Mouse (Mus musculus) cerebellum, postnatal 36 days (tissue): Measurements from ENCODE around the gene 1700019N19Rik.
A peak's percentile ranks its signal among the peaks of the same experiment; 100 is the strongest.

Experiments
- DNase-seq, 2 experiments: peaks; one replicate each; pipeline ENCODE4 v3.0.0; 2021 to 2022; ENCODE audit warnings: mixed read lengths in 2 of 2

1700019N19Rik gene

GRCm38 (mm10) chr19:58794284-58794683 is at the start of gene 1700019N19Rik:
TSS of gene 1700019N19Rik (minus strand) at chr19:58794461.
- DNase-seq: no peak

- DNase-seq: no peak
Observed at GRCm38 (mm10) chr19:58843606-58844005, 49.3 kb upstream of the 1700019N19Rik start.

DNA sequence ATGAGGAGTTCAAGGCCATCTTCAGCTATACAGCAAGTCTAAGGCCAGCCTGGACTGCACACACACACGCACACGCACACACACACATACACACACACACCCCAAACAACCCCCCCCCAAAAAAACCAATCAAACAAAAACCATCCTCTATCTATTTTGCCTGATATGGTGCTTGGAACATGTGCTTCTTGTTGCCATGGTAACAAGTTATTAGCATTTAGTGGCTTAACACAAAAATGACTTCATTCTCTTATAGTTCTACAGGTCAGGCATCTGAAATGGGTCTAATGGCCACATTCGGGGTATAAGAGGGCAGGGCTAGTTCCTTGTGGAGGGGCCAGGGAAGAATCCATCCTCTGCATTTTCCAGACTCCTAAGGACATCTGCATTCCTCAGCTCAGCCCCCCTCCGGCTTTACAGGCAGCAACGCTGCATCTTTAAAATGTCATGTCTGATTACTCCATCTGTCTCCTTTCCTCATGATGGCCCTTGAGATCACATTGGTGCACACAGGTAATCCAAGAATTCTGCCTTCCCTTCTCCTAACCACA is 46.5 kb upstream of the 1700019N19Rik start:
- DNase-seq: no peak

DNA sequence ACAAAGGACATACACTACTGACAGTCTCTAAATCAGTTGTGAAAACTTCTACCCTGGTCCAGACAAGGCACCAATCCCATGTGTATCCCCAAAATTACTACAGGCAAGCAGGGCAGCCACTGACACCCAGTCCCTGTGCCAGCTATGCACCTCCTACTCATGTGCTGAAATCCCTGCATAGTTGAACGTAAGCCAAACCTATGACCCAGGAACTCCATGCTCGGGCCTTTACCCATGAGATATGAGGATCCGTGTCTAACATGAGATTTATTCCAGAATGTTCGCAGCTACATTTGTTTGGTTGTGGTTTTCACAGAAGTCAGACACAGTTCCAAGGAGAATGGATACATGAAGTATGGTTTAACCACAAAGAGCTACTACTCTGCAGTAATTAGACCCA is 45.5 kb upstream of the 1700019N19Rik start:
- DNase-seq: no peak

DNA sequence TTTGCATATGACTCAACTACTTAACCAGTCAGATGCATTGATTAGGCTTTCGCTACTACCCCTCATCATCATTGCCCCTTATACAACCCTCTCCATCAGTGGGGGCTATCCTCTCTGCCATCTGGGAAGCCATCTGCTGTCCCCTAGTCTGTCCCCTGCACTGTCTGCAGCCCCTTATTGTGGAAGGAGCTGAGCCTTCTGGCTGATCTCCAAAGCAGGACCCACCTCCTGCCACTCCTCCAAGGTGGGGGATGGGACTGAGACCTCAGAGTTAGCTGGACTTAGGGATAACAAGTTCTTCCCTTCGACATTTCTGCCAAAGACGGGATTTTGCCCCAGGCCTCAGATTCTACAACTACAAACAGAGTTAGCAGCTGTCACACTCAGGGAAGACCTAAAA is 45.1 kb upstream of the 1700019N19Rik start:
- DNase-seq: no peak

DNA sequence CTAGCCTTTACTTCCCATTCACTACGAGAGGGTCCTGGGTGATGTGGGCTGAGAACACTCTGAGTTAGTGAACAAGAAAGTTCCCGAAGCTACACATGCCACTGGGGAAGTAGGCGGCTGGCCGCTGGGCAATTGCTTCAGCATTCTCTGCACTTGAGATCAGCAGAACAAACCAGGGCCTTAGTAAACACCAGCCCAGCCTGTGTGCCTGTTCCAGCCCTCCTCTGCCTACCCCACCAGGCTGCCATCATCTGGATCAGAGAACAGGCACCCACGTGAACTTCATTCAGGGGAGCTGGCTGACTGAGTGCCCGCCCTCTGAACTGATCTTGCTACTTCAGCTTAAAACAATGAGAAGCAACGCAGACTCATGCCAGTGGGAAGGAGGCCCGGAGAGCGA is 44.4 kb upstream of the 1700019N19Rik start:
- no peak for DNase-seq

- no peak for DNase-seq
Observed at GRCm38 (mm10) chr19:58833639-58834180, 39.4 kb upstream of the 1700019N19Rik start.

- DNase-seq: no peak
Observed at GRCm38 (mm10) chr19:58832988-58833387, 38.7 kb upstream of the 1700019N19Rik start.

DNA sequence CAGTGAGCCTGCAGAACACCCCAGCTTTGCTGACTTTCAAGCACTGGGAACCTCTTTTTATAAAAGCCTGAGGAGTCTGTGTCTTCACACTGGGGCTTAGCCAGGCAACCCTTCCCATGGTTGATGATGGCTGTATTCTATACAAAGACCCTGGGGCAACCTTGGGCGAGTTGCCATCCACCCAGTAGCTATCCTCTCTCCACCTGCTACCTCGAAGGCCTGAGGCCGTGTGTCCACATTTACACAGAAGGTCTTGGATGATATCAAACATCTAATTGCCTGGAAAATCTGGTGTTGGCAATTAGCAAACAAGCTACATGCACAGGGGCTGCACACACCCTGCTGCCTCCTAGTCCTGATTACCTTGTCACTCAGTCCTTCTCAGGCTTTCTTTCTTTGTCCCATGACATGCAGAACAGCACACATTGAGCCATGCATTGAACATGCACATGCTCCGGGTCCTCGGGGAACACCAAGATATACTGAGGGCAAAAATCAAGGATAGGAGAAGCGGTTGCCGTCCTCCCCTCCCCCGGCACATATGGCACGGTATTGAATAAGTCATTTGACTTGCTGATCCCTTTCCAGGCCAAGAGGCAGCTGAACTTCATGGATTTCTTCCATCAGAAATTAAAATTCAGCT is 37.1 kb upstream of the 1700019N19Rik start:
- DNase-seq: peak; percentile 36 to 37

DNA sequence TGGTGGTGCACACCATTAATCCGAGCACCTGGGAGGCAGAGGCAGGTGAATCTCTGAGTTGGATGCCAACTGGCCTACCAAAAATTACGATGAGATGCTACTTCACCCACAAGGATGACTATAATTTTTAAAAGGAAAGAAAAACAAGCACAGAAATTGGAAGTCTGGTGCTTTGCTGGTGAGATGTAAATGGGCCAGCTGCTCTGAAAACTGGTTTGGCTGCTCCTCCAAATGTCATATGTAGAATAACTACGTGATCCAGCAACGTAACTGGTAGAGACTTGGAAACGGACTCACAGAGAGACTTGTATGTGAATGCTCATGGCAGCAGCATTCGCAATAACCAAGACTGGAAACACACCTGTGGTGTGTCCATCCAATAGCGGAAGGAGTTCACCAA is 35.9 kb upstream of the 1700019N19Rik start:
- DNase-seq: no peak

GRCm38 (mm10) chr19:58829575-58829974 is 35.3 kb upstream of the 1700019N19Rik start:
- DNase-seq: peak; percentile 67 to 68

DNA sequence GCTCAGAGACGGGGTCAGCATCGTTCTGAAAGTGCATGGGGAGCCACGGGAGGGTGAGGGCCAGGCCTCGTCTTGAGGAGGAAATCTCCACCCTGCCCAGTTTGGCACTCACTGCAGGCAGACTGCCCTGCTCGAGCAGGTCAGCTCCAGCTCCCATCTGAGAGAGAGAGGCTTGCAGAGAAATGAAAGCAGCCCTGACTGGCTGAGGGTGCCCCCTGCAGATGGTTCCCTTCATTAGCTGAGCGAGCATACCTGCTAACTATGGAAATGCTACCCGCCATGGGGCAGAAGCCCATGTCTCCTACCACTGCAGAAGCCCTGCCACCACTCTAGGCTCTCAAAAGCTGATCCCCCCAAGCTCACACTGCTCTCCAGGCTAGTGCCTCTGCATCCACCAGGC is 33.4 kb upstream of the 1700019N19Rik start:
- no peak for DNase-seq

- DNase-seq: no peak
Observed at GRCm38 (mm10) chr19:58824316-58824715, 30.1 kb upstream of the 1700019N19Rik start.

GRCm38 (mm10) chr19:58823301-58823700 is 29.0 kb upstream of the 1700019N19Rik start:
- DNase-seq: peak in 1 of 2 experiments; percentile 24

DNA sequence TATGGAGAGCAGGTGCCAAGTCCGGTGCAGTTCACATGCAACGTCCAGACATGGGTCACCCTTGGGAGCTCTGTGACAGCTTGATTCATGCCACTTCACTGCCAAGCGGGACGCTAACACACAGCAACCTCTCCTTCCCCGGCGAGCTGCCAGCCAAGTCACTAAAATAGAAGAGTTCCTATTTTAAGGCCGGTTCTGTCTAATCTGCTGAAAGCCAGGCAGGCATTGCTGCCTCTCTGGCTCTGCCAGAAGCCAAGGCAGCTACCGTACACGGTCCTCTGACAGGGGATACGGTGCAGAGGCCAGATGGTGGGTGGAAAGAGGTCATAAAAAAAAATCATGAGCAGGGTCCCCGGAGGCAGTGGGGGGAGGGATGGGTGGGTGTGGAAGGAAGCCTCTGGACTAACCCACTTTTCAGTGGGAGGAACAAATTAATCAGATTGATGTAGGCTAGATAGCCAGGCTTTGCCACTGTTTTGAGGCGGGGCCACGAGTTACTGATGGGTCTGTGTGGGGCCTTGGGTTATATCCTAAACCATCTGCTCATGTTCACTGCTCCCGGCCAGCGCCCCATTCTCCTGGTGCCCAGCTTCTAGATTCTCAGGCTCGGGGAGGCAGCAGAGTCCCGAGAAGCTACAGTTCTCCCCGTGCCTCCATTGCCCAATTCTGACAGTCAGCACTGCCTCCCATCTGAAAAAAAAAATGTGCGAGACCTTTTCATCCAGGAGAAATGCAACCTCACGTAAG is 28.4 kb upstream of the 1700019N19Rik start:
- peak; percentile 95 to 97 for DNase-seq

GRCm38 (mm10) chr19:58818571-58819415 is 24.5 kb upstream of the 1700019N19Rik start:
- DNase-seq: no peak

GRCm38 (mm10) chr19:58817398-58817797 is 23.1 kb upstream of the 1700019N19Rik start:
- no peak for DNase-seq

- no peak for DNase-seq
Observed at GRCm38 (mm10) chr19:58816453-58817041, 22.3 kb upstream of the 1700019N19Rik start.

DNA sequence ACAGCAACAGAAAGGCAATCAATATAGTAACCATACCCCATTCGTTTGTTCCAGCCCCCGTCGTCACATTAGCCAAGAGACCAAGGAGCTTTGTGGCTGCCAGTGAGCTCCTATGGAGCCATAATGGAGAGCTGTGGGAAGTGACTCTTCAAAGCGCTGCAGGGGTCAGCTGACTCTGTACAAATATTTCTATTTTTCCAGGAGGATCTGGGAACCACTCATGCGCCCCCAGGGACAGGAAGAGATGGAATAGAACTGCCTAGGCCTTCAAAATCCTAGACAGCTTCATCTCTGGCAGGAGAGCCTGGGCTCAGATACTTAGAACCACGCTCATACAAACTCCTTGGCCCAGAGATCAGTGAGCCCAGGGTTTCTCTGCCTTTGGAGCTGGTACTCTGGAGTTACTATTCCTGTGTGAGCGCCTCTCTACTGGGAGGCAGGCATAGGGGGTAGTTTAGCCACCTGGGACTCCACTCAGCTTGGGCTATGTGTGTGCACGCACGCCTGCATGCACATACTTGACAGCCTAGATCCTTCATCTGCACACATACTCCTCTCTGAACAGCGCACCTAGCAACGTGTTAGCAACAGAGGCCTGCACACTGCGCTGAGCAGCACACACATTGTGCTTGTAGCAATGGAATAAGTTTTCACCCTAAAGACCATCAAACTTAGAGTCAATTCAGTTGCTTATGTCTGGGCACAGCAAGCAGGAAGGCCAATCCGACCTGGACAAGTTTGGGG is 21.1 kb upstream of the 1700019N19Rik start:
- DNase-seq: no peak

GRCm38 (mm10) chr19:58810536-58810935 is 16.3 kb upstream of the 1700019N19Rik start:
- DNase-seq: no peak

GRCm38 (mm10) chr19:58808864-58809263 is 14.6 kb upstream of the 1700019N19Rik start:
- DNase-seq: no peak

GRCm38 (mm10) chr19:58806364-58806763 is 12.1 kb upstream of the 1700019N19Rik start:
- DNase-seq: peak; percentile 75 to 76
